Mouse (Mus musculus): Measurements from ENCODE around the gene Aimp2.

DNA sequence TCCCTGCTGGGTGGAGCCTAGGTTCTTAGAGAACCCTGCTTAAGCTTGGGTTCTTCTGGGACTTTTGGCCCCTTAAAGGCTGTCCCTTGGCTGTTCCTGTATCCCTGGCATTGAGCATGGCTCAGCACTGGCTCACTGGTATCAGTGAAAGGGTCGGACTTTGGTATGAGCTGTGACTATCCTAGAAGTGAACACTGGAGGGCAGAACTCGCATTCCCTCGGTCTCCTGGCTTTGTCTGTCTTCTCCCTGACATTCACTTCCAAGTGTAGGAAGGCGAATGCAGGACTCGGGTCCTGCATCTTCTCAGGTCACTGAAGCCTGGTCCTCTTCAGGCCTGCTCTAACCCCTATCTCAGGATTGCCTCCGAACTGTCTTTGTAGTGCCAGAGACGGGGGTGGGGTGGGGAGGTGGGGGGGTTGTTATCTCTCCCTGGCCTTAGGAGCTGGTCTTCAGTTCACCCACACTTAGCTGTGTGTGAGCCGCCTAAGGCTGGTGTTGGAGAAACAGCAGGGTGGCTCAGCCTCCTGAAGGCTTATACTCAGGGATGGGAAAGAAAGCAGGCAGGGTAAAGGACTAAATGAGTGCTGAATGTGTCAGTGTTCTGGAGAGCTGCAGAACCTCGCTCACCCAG is 17.3 kb downstream of the Aimp2 start:
- TF ChIP-seq CTCF (IDR thresholded peaks at IDR 0.05; ENCODE audit: low read depth, low read length) (peak; percentile 15), EP300 (IDR thresholded peaks at IDR 0.05; ENCODE audit: insufficient read depth, low read depth, low read length) (no peak), POLR2A (IDR thresholded peaks at IDR 0.05; ENCODE audit: insufficient read depth, low read length) (no peak)
